Mouse (Mus musculus) forebrain, embryonic 15.5 days (tissue): ENCODE measurements around the gene Pde4c. TPM values are rescaled to one million over a fixed set of nuclear protein-coding genes. Genes with fewer than 3 reads are reported as not detected.
A peak's percentile ranks its signal among the peaks of the same experiment; 100 is the strongest.

ENCODE experiments used
- ATAC-seq: fragments of 200-750 bp; cut with Nextera tagmentation; replicated peaks from 2 replicates; pipeline ENCODE4 v1.8.0; 2017; ENCODE audit warnings: mild to moderate bottlenecking, moderate TSS enrichment, moderate library complexity
- H3K27ac ChIP-seq: fragments of 300-500 bp; sonication (generic); replicated peaks from 2 replicates; pipeline ENCODE4 v1.5.1; 2015; ENCODE audit warnings: mild to moderate bottlenecking, inconsistent platforms
- H3K27me3 ChIP-seq: fragments of 300-500 bp; sonication (generic); 2 replicates; pipeline ENCODE4 v1.6.1; 2015; ENCODE audit warnings: inconsistent platforms
- H3K36me3 ChIP-seq: fragments of 300-500 bp; sonication (generic); 2 replicates; pipeline ENCODE4 v1.6.1; 2015; ENCODE audit warnings: mild to moderate bottlenecking, inconsistent platforms
- H3K4me1 ChIP-seq: fragments of 300-500 bp; sonication (generic); 2 replicates; pipeline ENCODE4 v1.6.1; 2015; ENCODE audit warnings: inconsistent platforms
- H3K4me2 ChIP-seq: fragments of 300-500 bp; sonication (generic); replicated peaks from 2 replicates; pipeline ENCODE4 v1.6.1; 2015; ENCODE audit warnings: mild to moderate bottlenecking, inconsistent platforms
- H3K4me3 ChIP-seq: fragments of 300-500 bp; sonication (generic); 2 replicates; pipeline ENCODE4 v1.5.1; 2015; ENCODE audit warnings: mild to moderate bottlenecking, inconsistent platforms
- H3K9ac ChIP-seq: fragments of 300-500 bp; sonication (generic); replicated peaks from 2 replicates; pipeline ENCODE4 v1.6.1; 2015; ENCODE audit warnings: mild to moderate bottlenecking, inconsistent platforms
- H3K9me3 ChIP-seq: fragments of 300-500 bp; sonication (generic); 2 replicates; pipeline ENCODE4 v1.6.1; 2016; ENCODE audit warnings: inconsistent platforms
- WGBS: fragments of 180-500 bp; shearing (Covaris S2); methylation state at CpG from one replicate; pipeline ENCODE4 v1.1.7; 2015; ENCODE audit warnings: mixed read lengths; 5-methylcytosine and 5-hydroxymethylcytosine counted together
- polyA plus RNA-seq: library from polyadenylated mRNA; unstranded; fragments of >200 nt; fragmentation: Nextera tagmentation; extraction: Ambion mirVana; gene quantifications from 2 replicates; pipeline ENCODE4 v1.2.1, GENCODE M21; 2015

The Pde4c gene
- polyA plus RNA-seq, 1 experiment from 2014 or later = 0.13 TPM

- H3K36me3 ChIP-seq = peaks cover 24% of the 10 kb centered on the region
- no peak overlapping the region for H3K9ac ChIP-seq
- 83% methylated on average over 7 of the region's 7 CpGs for WGBS
- peaks cover 33% of the 10 kb centered on the region for H3K4me1 ChIP-seq
- no peak overlapping the region for H3K27ac ChIP-seq
- H3K9me3 ChIP-seq = no peaks in the 10 kb centered on the region
- peak overlapping the region; percentile 62 for H3K4me3 ChIP-seq
- ATAC-seq = no peak
- H3K27me3 ChIP-seq = no peaks in the 10 kb centered on the region
- peak overlapping the region; percentile 58 for H3K4me2 ChIP-seq
Measured at GRCm38 (mm10) chr8:70791294-70791701, 67.8 kb downstream of the Pde4c start.

DNA sequence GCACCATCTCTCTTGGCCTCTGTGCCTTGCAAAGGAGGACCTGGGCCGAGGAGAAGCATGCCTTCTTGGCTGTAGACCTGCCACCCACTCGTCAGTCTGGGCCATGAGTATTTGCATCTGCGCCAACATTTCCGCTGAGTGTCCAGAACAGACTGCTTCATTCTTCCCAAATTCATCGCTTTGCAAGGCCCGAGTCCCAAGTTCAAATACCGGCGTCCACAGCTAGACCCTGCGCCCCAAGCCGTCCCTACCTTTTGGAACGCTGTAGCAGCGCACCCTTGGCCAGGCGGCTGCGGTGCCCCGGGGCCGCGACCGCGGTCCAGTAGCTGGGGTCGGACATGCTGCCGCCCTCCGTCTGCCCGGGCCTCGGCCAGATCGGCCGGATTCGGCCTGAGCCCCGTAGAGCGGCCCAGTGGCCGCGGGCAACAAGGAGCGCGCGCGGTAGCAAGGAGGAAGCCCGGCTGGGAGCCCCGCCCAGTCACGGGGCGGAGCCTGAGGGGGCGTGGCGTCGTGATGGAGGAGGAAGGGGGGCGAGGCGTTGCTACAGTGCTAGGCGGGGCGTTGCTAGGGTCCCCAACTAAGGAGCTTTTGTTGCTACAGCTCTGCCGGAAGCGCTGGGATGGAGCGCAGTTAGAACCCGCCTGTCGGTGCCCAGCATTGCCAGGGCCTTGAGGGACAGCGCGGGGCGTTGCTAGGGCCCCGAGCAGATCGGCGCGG lies 68.6 kb downstream of the Pde4c start:
- Histone ChIP-seq H3K9me3 (no peaks in the 10 kb centered on the region), H3K4me1 (peaks cover 38% of the 10 kb centered on the region)
- 6% methylated on average over 58 of the region's 58 CpGs for WGBS

GRCm38 (mm10) chr8:70792700-70793099 lies 69.2 kb downstream of the Pde4c start:
- Histone ChIP-seq H3K4me3 (peak overlapping the region; percentile 62), H3K36me3 (peaks cover 11% of the 10 kb centered on the region), H3K9ac (peak overlapping the region; percentile 81), H3K4me1 (peaks cover 40% of the 10 kb centered on the region), H3K27me3 (no peaks in the 10 kb centered on the region), H3K4me2 (peak overlapping the region; percentile 58), H3K9me3 (no peaks in the 10 kb centered on the region), H3K27ac (peak overlapping the region; percentile 88)
- WGBS = 0% methylated on average over 20 of the region's 20 CpGs
- ATAC-seq = no peak; the same call in none of the 2 replicates

More for the DNA sequence above, 68.6 kb downstream of the Pde4c start:
- Histone ChIP-seq H3K4me2 (peak overlapping the region; percentile 58), H3K9ac (peak overlapping the region; percentile 81), H3K36me3 (peaks cover 15% of the 10 kb centered on the region), H3K27ac (peak overlapping the region; percentile 88), H3K4me3 (peak overlapping the region; percentile 62), H3K27me3 (no peaks in the 10 kb centered on the region)
- peak; percentile 85 for ATAC-seq

GRCm38 (mm10) chr8:70794215-70794614 lies 70.7 kb downstream of the Pde4c start:
- ATAC-seq = no peak
- WGBS = 90% methylated on average over 2 of the region's 2 CpGs

DNA sequence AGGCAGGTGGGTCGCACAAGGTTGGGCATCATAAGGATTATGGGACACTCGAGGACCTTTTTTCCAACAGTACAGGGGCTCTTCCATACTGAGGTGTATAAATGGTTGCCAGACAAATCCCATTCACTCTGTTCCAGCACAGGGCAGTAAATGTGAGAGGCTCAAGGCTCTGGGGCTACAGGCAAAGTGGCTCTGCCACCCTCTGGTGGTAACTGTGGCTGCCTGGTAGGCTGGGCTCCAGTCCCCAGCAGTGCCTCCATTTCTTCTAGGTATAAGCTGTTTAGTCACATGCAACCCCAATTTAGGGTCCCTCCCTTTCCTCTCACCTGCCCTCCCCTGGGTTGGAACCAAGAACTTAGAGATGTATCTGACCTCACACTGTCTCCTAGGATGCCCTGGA lies 71.8 kb downstream of the Pde4c start:
- no peak overlapping the region for H3K4me3 ChIP-seq
- no peaks in the 10 kb centered on the region for H3K9me3 ChIP-seq
- no peak for ATAC-seq
- peaks cover 17% of the 10 kb centered on the region; the same call in 1 of the 2 replicates for H3K27me3 ChIP-seq
- H3K36me3 ChIP-seq = no peaks in the 10 kb centered on the region
- no peak overlapping the region for H3K27ac ChIP-seq
- peaks cover 49% of the 10 kb centered on the region for H3K4me1 ChIP-seq
- H3K4me2 ChIP-seq = no peak overlapping the region
- 80% methylated on average over 2 of the region's 2 CpGs for WGBS
- H3K9ac ChIP-seq = no peak overlapping the region

More at GRCm38 (mm10) chr8:70794215-70794614, 70.7 kb downstream of the Pde4c start:
- H3K36me3 ChIP-seq = no peaks in the 10 kb centered on the region
- H3K4me1 ChIP-seq = peaks cover 49% of the 10 kb centered on the region
- no peak overlapping the region for H3K4me3 ChIP-seq
- no peaks in the 10 kb centered on the region for H3K9me3 ChIP-seq
- no peak overlapping the region for H3K27ac ChIP-seq
- peaks cover 7% of the 10 kb centered on the region; the same call in 1 of the 2 replicates for H3K27me3 ChIP-seq
- H3K9ac ChIP-seq = no peak overlapping the region
- H3K4me2 ChIP-seq = no peak overlapping the region

DNA sequence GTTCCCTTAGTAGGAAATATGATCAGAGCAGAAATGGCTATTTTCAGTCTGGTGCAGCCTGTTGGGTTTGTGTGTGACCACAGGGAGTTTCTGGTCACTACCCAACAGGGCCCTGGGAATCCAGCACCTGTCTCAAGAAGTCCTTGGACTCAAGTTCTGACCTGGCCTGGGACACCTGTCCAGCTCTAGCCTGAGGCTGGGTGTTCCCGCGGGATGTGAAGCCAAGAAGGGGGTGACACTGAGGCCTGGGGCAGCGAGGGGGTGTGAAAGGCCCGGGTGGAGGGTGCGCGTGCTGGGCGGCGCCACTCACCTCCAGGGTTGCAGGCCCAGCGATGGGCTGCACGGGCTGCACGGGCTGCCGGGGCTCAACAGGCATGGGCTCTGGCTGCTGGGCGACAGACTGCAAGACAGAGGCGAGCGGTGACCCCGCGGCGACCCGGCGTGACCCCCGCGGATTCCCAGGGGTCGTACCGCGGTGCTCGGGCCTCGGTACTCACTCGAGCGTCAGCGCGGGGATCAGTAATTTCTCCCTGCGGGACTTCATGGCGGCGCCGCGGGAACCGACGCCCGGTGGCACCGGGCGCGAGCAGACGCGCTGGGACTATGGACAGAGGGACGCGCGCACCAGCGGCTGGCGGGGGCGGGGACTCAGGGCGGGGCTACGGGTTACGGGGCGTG lies 73.0 kb downstream of the Pde4c start:
- peaks cover 46% of the 10 kb centered on the region for H3K4me1 ChIP-seq
- H3K9ac ChIP-seq = peak overlapping the region; percentile 67
- WGBS = under 1% methylated on average over 54 of the region's 54 CpGs
- no peaks in the 10 kb centered on the region for H3K9me3 ChIP-seq
- H3K4me2 ChIP-seq = peak overlapping the region; percentile 92
- peak overlapping the region; percentile 62 for H3K27ac ChIP-seq
- peaks cover 17% of the 10 kb centered on the region; the same call in 1 of the 2 replicates for H3K27me3 ChIP-seq
- no peaks in the 10 kb centered on the region for H3K36me3 ChIP-seq
- ATAC-seq = peak; percentile 2; the same call in 1 of the 2 replicates
- peak overlapping the region; percentile 63 for H3K4me3 ChIP-seq

DNA sequence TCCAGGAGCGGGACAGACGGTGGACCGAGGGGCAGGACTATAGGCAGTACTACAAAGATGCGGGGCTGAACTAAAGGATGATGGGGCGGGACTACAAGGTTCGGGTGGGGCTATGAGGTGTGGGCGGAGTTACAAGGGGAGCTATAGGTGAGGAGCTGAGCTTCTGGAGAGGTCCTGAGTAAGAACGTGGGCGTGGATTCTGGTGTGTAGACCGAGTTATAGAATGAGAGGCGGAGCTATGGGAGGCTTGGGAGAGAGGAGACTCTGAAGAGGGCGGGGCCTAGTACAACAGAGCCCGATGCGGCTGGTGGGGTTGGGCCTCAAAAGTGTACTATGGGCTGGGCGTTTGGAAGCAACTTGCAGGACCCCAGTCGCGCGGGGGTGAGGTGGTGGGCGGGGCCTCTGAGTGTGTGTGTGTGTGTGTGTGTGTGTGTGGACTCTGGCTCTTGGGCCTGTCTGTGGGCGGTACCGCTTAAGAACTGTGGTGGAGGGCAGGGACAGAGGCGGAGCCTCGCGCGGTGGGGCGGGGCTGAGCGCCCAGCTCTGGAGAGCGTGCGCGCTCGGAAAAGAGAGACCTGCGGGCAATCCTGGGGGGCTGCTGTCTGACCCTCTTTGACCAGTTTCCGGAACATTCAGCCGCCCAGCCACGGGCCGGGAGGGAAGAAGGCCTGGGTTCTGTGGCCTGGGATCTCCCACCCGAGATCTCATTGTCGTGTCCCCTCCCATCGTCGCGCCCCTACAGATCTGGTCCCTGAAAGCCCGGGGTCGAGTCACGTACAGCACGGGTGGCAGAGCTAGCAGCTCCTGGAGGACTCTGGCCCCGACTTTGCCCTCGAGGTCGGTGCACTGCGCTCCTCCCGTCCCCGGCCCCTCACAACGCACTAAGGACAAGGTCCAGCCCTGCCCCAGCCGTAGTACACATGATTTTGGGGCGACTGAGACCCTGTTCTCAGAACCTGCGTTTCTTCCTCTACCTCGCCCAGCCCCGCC lies 73.9 kb downstream of the Pde4c start:
- H3K4me3 ChIP-seq = peak overlapping the region; percentile 63
- peak overlapping the region; percentile 67 for H3K9ac ChIP-seq
- peaks cover 20% of the 10 kb centered on the region; the same call in 1 of the 2 replicates for H3K27me3 ChIP-seq
- ATAC-seq = peak; percentile 86
- no peaks in the 10 kb centered on the region for H3K9me3 ChIP-seq
- H3K4me2 ChIP-seq = peak overlapping the region; percentile 92
- no peaks in the 10 kb centered on the region for H3K36me3 ChIP-seq
- WGBS = under 1% methylated on average over 57 of the region's 57 CpGs
- peak overlapping the region; percentile 62 for H3K27ac ChIP-seq
- peaks cover 40% of the 10 kb centered on the region for H3K4me1 ChIP-seq

DNA sequence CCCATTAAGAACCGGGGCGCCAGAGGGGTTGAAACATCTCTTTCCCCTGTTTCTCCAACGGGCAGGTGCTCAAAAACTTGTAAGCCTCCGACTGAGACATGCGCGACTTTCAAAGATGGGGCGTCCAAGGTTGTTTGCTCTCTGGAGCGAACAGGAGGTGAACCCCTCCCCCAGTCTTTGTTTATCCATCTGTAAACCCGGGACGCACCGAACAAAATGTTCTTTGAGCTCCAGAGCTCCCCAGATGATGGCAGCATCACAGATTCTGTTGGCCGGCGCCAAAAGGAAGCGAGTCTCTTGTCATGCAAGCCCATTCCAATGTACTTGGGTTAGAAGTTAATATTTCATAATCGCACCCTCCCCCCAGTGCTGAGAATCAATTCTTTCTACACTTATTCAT lies 74.8 kb downstream of the Pde4c start:
- peaks cover 32% of the 10 kb centered on the region for H3K4me1 ChIP-seq
- H3K4me2 ChIP-seq = peak overlapping the region; percentile 92
- no peak overlapping the region for H3K27ac ChIP-seq
- 10% methylated on average over 15 of the region's 15 CpGs for WGBS
- peak overlapping the region; percentile 63 for H3K4me3 ChIP-seq
- no peak for ATAC-seq
- H3K9ac ChIP-seq = peak overlapping the region; percentile 67; the same call in 1 of the 2 replicates
- H3K9me3 ChIP-seq = no peaks in the 10 kb centered on the region
- peaks cover 22% of the 10 kb centered on the region; the same call in 1 of the 2 replicates for H3K27me3 ChIP-seq
- no peaks in the 10 kb centered on the region for H3K36me3 ChIP-seq

DNA sequence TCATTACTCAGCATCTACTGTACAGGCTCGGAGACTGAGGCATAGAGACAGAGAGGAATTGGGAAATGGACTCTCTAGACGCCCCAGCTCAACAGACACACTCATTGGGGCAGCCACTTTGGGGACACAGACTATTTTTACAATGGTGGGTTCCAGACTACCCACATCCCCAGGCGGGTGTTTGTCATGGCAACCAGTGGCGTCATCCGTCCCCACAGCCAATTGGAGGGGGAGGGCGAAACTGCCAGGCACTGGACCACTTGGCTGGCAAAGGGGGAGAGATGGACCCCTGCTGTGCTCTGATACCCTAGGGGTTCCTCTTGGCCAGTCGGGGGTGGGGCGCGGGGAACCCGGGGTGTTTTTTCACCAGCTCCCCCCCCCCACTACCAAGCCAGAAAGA lies 77.1 kb downstream of the Pde4c start:
- Histone ChIP-seq H3K36me3 (no peaks in the 10 kb centered on the region), H3K4me2 (no peak overlapping the region), H3K4me1 (peaks cover 42% of the 10 kb centered on the region), H3K4me3 (no peak overlapping the region), H3K27ac (no peak overlapping the region), H3K9ac (no peak overlapping the region), H3K27me3 (peaks cover 35% of the 10 kb centered on the region), H3K9me3 (no peaks in the 10 kb centered on the region)
- WGBS = 49% methylated on average over 10 of the region's 10 CpGs
- ATAC-seq = no peak
